Mouse (Mus musculus): ENCODE results near the gene Mindy1.
A peak's percentile ranks its signal among the peaks of the same experiment; 100 is the strongest.

Gene Mindy1

GRCm38 (mm10) chr3:95281216-95282126 lies at the start of gene Mindy1, which contains the start of gene Prune1:
Gene Mindy1, plus strand, starts transcription at chr3:95281345.
Gene Prune1, minus strand, starts transcription at chr3:95282076.
- DNase-seq (ENCODE audit: low spot score): peak; percentile 99

- DNase-seq (ENCODE audit: low spot score): no peak
These were observed 48.4 kb upstream of the Mindy1 start for GRCm38 (mm10) chr3:95232771-95233170.

GRCm38 (mm10) chr3:95233303-95233980 lies 47.7 kb upstream of the Mindy1 start:
- DNase-seq (ENCODE audit: low spot score): no peak

- no peak for DNase-seq (ENCODE audit: low spot score)
These were observed 45.5 kb upstream of the Mindy1 start for GRCm38 (mm10) chr3:95235386-95236301.

- no peak for DNase-seq (ENCODE audit: low spot score)
These were observed 43.5 kb upstream of the Mindy1 start for GRCm38 (mm10) chr3:95237541-95238099.

- no peak for DNase-seq (ENCODE audit: low spot score)
These were observed 42.1 kb upstream of the Mindy1 start for GRCm38 (mm10) chr3:95239022-95239421.

GRCm38 (mm10) chr3:95239971-95240370 lies 41.2 kb upstream of the Mindy1 start:
- DNase-seq (ENCODE audit: low spot score): no peak

- no peak for DNase-seq (ENCODE audit: low spot score)
These were observed 40.2 kb upstream of the Mindy1 start for GRCm38 (mm10) chr3:95240900-95241299.

GRCm38 (mm10) chr3:95241498-95241897 lies 39.6 kb upstream of the Mindy1 start, which contains the start of gene Gm128:
Gene Gm128, minus strand, starts transcription at chr3:95241598.
- no peak for DNase-seq (ENCODE audit: low spot score)

- DNase-seq (ENCODE audit: low spot score): no peak
These were observed 38.1 kb upstream of the Mindy1 start for GRCm38 (mm10) chr3:95243086-95243485.

GRCm38 (mm10) chr3:95246465-95247231 lies 34.5 kb upstream of the Mindy1 start:
- DNase-seq (ENCODE audit: low spot score): peak; percentile 84

- DNase-seq (ENCODE audit: low spot score): no peak
These were observed 33.3 kb upstream of the Mindy1 start for GRCm38 (mm10) chr3:95247660-95248336.

- no peak for DNase-seq (ENCODE audit: low spot score)
These were observed 30.8 kb upstream of the Mindy1 start for GRCm38 (mm10) chr3:95250361-95250760.

- DNase-seq (ENCODE audit: low spot score): no peak
These were observed 30.2 kb upstream of the Mindy1 start, which contains the start of gene Bnipl for GRCm38 (mm10) chr3:95250783-95251424. Gene Bnipl, minus strand, starts transcription at chr3:95251193.

GRCm38 (mm10) chr3:95256931-95257330 lies 24.2 kb upstream of the Mindy1 start:
- DNase-seq (ENCODE audit: low spot score): no peak

GRCm38 (mm10) chr3:95261975-95262374 lies 19.2 kb upstream of the Mindy1 start:
- no peak for DNase-seq (ENCODE audit: low spot score)

- DNase-seq (ENCODE audit: low spot score): peak; percentile 84
These were observed 17.9 kb upstream of the Mindy1 start for GRCm38 (mm10) chr3:95263089-95263739.

GRCm38 (mm10) chr3:95264724-95265123 lies 16.4 kb upstream of the Mindy1 start:
- DNase-seq (ENCODE audit: low spot score): no peak

GRCm38 (mm10) chr3:95266052-95266451 lies 15.1 kb upstream of the Mindy1 start:
- DNase-seq (ENCODE audit: low spot score): no peak
